Mouse (Mus musculus): ENCODE results near the gene Mfsd4a.

Mfsd4a gene

GRCm38 (mm10) chr1:132065001-132065400, 2.9 kb downstream of the Mfsd4a start:
- DNase-seq, result no peak

GRCm38 (mm10) chr1:132063096-132063495, 4.8 kb downstream of the Mfsd4a start:
- DNase-seq, result no peak

- peak; percentile 66 for DNase-seq
Observed at GRCm38 (mm10) chr1:132061750-132062541, 5.9 kb downstream of the Mfsd4a start.

- no peak for DNase-seq
Observed at GRCm38 (mm10) chr1:132060036-132060769, 7.7 kb downstream of the Mfsd4a start.

- DNase-seq, result no peak
Observed at GRCm38 (mm10) chr1:132058558-132058957, 9.3 kb downstream of the Mfsd4a start.

- DNase-seq, result no peak
Observed at GRCm38 (mm10) chr1:132055054-132055664, 12.7 kb downstream of the Mfsd4a start.

GRCm38 (mm10) chr1:132054387-132054786, 13.5 kb downstream of the Mfsd4a start:
- no peak for DNase-seq

- peak; percentile 22 for DNase-seq
Observed at GRCm38 (mm10) chr1:132051746-132052145, 16.1 kb downstream of the Mfsd4a start.

GRCm38 (mm10) chr1:132046143-132046735, 21.6 kb downstream of the Mfsd4a start:
- peak; percentile 78 for DNase-seq

GRCm38 (mm10) chr1:132043759-132044158, 24.1 kb downstream of the Mfsd4a start:
- no peak for DNase-seq

- peak; percentile 34 for DNase-seq
Observed at GRCm38 (mm10) chr1:132040201-132040621, 27.7 kb downstream of the Mfsd4a start.

- DNase-seq, result no peak
Observed at GRCm38 (mm10) chr1:132038753-132039152, 29.1 kb downstream of the Mfsd4a start.

GRCm38 (mm10) chr1:132037746-132038145, 30.1 kb downstream of the Mfsd4a start:
- DNase-seq, result no peak

GRCm38 (mm10) chr1:132032172-132032571, 35.7 kb downstream of the Mfsd4a start:
- no peak for DNase-seq

GRCm38 (mm10) chr1:132030574-132030973, 37.3 kb downstream of the Mfsd4a start:
- DNase-seq, result no peak

- DNase-seq, result no peak
Observed at GRCm38 (mm10) chr1:132028413-132028812, 39.4 kb downstream of the Mfsd4a start.

- no peak for DNase-seq
Observed at GRCm38 (mm10) chr1:132027978-132028377, 39.9 kb downstream of the Mfsd4a start.

- no peak for DNase-seq
Observed at GRCm38 (mm10) chr1:132026925-132027646, 40.8 kb downstream of the Mfsd4a start.

GRCm38 (mm10) chr1:132022107-132022506, 45.8 kb downstream of the Mfsd4a start:
- no peak for DNase-seq

- DNase-seq, result no peak
Observed at GRCm38 (mm10) chr1:132019876-132020275, 48.0 kb downstream of the Mfsd4a start.

GRCm38 (mm10) chr1:132016691-132017090, 51.2 kb downstream of the Mfsd4a start:
- no peak for DNase-seq

- DNase-seq, result no peak
Observed at GRCm38 (mm10) chr1:132014800-132015199, 53.1 kb downstream of the Mfsd4a start.

- no peak for DNase-seq
Observed at GRCm38 (mm10) chr1:132012861-132013260, 55.0 kb downstream of the Mfsd4a start.

Measured in kidney, adult 18-20 months (tissue).